Mouse (Mus musculus) brain, embryonic 14.5 days (tissue): ENCODE data around the gene Gimap5. TPM values are rescaled to one million over a fixed set of nuclear protein-coding genes. Genes with fewer than 3 reads are reported as not detected.

Experiments used
- DNase-seq: peaks from one replicate; pipeline ENCODE4 v3.0.0-alpha.2; 2011; ENCODE audit warnings: low read depth
- CTCF ChIP-seq: fragments of 200-500 bp; IDR thresholded peaks from 2 replicates; pipeline ENCODE4 v1.5.1; 2012; ENCODE audit warnings: inconsistent platforms, mild to moderate bottlenecking, moderate library complexity, borderline replicate concordance; ENCODE audit not compliant: insufficient read depth, insufficient read length; ENCODE audit errors: extremely low read depth
- POLR2A ChIP-seq: fragments of 200-500 bp; IDR thresholded peaks from 2 replicates; pipeline ENCODE4 v1.6.1; 2012; ENCODE audit warnings: mild to moderate bottlenecking, inconsistent platforms, borderline replicate concordance; ENCODE audit not compliant: poor library complexity, insufficient read depth, insufficient read length, severe bottlenecking; ENCODE audit errors: extremely low read depth
- polyA plus RNA-seq: library from polyadenylated mRNA; depleted of rRNA; stranded (reverse); fragments of >200 nt; gene quantifications from 2 replicates; pipeline ENCODE4 v1.2.3, GENCODE M21; 2012

Gimap5 gene
- polyA plus RNA-seq, 1 experiment = 1.2 TPM

GRCm38 (mm10) chr6:48741711-48742206, 4.2 kb upstream of the Gimap5 start:
- no peak for TF ChIP-seq POLR2A
- no peak for TF ChIP-seq CTCF
- no peak for DNase-seq

- TF ChIP-seq POLR2A (no peak), CTCF (no peak)
Observed at GRCm38 (mm10) chr6:48742422-48743351, 3.3 kb upstream of the Gimap5 start.

GRCm38 (mm10) chr6:48745490-48745889, 507 bp upstream of the Gimap5 start:
- no peak for DNase-seq
- TF ChIP-seq CTCF (no peak), POLR2A (no peak)

More at GRCm38 (mm10) chr6:48742422-48743351, 3.3 kb upstream of the Gimap5 start:
- DNase-seq = peak; percentile 25

- TF ChIP-seq CTCF = no peak
- no peak for TF ChIP-seq POLR2A
- no peak for DNase-seq
Observed at GRCm38 (mm10) chr6:48747091-48747966, 1.3 kb downstream of the Gimap5 start.

- peak; percentile 37 for DNase-seq
- TF ChIP-seq CTCF = no peak
- no peak for TF ChIP-seq POLR2A
Observed at GRCm38 (mm10) chr6:48763567-48764270, 17.7 kb downstream of the Gimap5 start.

- no peak for TF ChIP-seq POLR2A
- no peak for TF ChIP-seq CTCF
- no peak for DNase-seq
Observed at GRCm38 (mm10) chr6:48764496-48764895, 18.5 kb downstream of the Gimap5 start.

- no peak for TF ChIP-seq CTCF
- no peak for TF ChIP-seq POLR2A
- no peak for DNase-seq
Observed at GRCm38 (mm10) chr6:48768178-48768869, 22.3 kb downstream of the Gimap5 start.

GRCm38 (mm10) chr6:48768933-48769332, 22.9 kb downstream of the Gimap5 start:
- TF ChIP-seq POLR2A = no peak
- no peak for TF ChIP-seq CTCF
- DNase-seq = no peak

GRCm38 (mm10) chr6:48770696-48771095, 24.7 kb downstream of the Gimap5 start, which contains the start of gene Gimap3:
Gene Gimap3 (minus strand): TSS chr6:48770851.
- TF ChIP-seq CTCF (no peak), POLR2A (no peak)
- no peak for DNase-seq

GRCm38 (mm10) chr6:48772030-48772429, 26.0 kb downstream of the Gimap5 start:
- TF ChIP-seq CTCF (peak; percentile 95), POLR2A (no peak)
- DNase-seq = peak; percentile 84
